Mouse (Mus musculus): Measurements from ENCODE around the gene Camk2d. TPM values are rescaled to one million over a fixed set of nuclear protein-coding genes. Genes with fewer than 3 reads are reported as not detected.

Gene Camk2d
- total and polyA plus RNA-seq, 3 experiments: 0.07 to 0.35 TPM; not detected in 1

DNA sequence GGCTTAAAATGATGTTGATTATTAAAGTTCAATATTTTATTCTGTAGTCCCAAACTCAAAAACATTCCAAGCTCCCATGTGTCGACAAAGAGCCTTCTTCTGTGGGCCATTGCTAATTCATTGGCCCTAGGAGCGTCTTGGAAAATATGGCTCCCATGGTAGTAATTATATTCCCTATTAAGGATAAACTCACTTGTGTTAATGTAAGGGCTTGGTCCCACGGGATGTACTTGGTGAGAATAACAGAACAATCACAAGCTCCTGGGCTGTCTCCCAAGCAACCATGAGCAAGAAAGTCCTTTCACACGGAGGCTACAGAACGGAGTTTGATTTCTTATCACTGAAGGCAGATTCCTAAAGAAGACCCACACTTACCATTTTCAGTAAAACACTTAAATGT, 208.9 kb downstream of the Camk2d start:
- TF ChIP-seq EP300 (IDR thresholded peaks at IDR 0.05; ENCODE audit: low read depth in 1 of 2, low read length in 2 of 2): no peak
- TF ChIP-seq CHD1 (IDR thresholded peaks at IDR 0.05; ENCODE audit: low read depth, low read length): no peak
- no peak for TF ChIP-seq GABPA (IDR thresholded peaks at IDR 0.05; ENCODE audit: low read depth, low read length)
- no peak for TF ChIP-seq RCOR1 (IDR thresholded peaks at IDR 0.05; ENCODE audit: low read depth, low read length)
- no peak for TF ChIP-seq ZMIZ1 (IDR thresholded peaks at IDR 0.05; ENCODE audit: low read depth, low read length)
- TF ChIP-seq BHLHE40 (IDR thresholded peaks at IDR 0.05; ENCODE audit: borderline replicate concordance, low read depth, low read length): no peak
- no peak for TF ChIP-seq NRF1 (IDR thresholded peaks at IDR 0.05; ENCODE audit: insufficient read depth, low read depth, low read length, poor library complexity, severe bottlenecking)
- no peak for TF ChIP-seq ELF1 (IDR thresholded peaks at IDR 0.05; ENCODE audit: low read depth, low read length)
- TF ChIP-seq MEF2A (IDR thresholded peaks at IDR 0.05; ENCODE audit: extremely low read depth, insufficient replicate concordance, low read depth, low read length, poor library complexity, severe bottlenecking): no peak
- no peak for TF ChIP-seq MXI1 (IDR thresholded peaks at IDR 0.05; ENCODE audit: low read depth, low read length)
- no peak for TF ChIP-seq ZC3H11A (IDR thresholded peaks at IDR 0.05; ENCODE audit: low read depth, low read length)
- no peak for TF ChIP-seq USF1 (IDR thresholded peaks at IDR 0.05; ENCODE audit: low read depth, low read length)
- TF ChIP-seq CTCF (IDR thresholded peaks at IDR 0.05 in 2 of 3, conservative IDR thresholded peaks at IDR 0.05 in 1 of 3; ENCODE audit: control insufficient read depth in 1 of 3, insufficient read depth in 1 of 3, low read depth in 2 of 3, low read length in 3 of 3, poor library complexity in 1 of 3, severe bottlenecking in 1 of 3): no peak
- TF ChIP-seq E2F4 (IDR thresholded peaks at IDR 0.05; ENCODE audit: borderline replicate concordance, low read depth, low read length): no peak
- TF ChIP-seq SMC3 (IDR thresholded peaks at IDR 0.05; ENCODE audit: low read depth, low read length): no peak
- no peak for TF ChIP-seq TCF12 (IDR thresholded peaks at IDR 0.05; ENCODE audit: low read depth, low read length)
- TF ChIP-seq MAFK (IDR thresholded peaks at IDR 0.05; ENCODE audit: borderline replicate concordance, low read depth, low read length): no peak
- TF ChIP-seq ZKSCAN1 (IDR thresholded peaks at IDR 0.05; ENCODE audit: low read depth, low read length): no peak
- no peak for TF ChIP-seq POLR2AphosphoS5 (IDR thresholded peaks at IDR 0.05; ENCODE audit: borderline replicate concordance, low read depth, low read length)
- Histone ChIP-seq H3K4me1 (ENCODE audit: control insufficient read depth in 1 of 2, insufficient read depth in 2 of 2, low read length in 2 of 2) (peaks cover 0 to 2% of the 10 kb centered on the region in 2 experiments; a peak in 2 of 4 replicates), H3K4me3 (ENCODE audit: control insufficient read depth in 1 of 2, insufficient read depth in 1 of 2, low read depth in 2 of 2, low read length in 2 of 2) (no peak overlapping the region)

DNA sequence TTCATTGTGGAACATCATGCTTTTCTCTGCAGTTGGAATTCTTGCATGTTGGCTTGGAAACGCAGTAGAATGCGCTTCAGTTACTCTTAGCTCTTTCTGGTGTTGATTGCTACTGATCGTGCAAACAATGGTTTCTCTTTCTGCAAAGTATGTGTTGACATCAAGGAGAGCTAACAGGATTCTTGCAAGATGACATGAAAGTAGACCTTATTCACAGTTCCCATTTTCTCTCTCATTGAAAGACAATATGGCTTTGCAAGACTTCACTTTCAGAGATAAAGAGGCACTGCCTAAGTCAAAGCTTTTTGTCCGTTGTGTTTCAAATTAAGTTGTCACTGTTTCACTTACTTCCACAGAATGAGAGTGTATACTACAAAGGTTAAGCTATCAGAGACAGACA, 210.0 kb downstream of the Camk2d start:
- Histone ChIP-seq H3K79me2 (ENCODE audit: control insufficient read depth, insufficient read depth, low read length, poor library complexity) (no peaks in the 10 kb centered on the region), H3K27ac (ENCODE audit: control insufficient read depth, low read depth, low read length) (no peak overlapping the region), H3K9ac (ENCODE audit: control insufficient read depth, low read depth, low read length, poor library complexity, severe bottlenecking) (no peak overlapping the region), H3K4me1 (ENCODE audit: control insufficient read depth in 1 of 2, insufficient read depth in 2 of 2, low read length in 2 of 2) (peaks cover 0 to 2% of the 10 kb centered on the region in 2 experiments; a peak in 2 of 4 replicates), H3K27me3 (ENCODE audit: control insufficient read depth in 1 of 2, insufficient read depth in 2 of 2, low read length in 2 of 2) (no peaks in the 10 kb centered on the region), H3K4me3 (ENCODE audit: control insufficient read depth in 1 of 2, insufficient read depth in 1 of 2, low read depth in 2 of 2, low read length in 2 of 2) (no peak overlapping the region), H3K36me3 (ENCODE audit: control insufficient read depth in 1 of 2, insufficient read depth in 2 of 2, low read length in 2 of 2) (peaks cover 0 to 11% of the 10 kb centered on the region in 2 experiments; a peak in 2 of 4 replicates), H3K9me3 (replicated peaks; ENCODE audit: insufficient read depth, low read length) (no peaks in the 10 kb centered on the region)
- TF ChIP-seq GATA1 (IDR thresholded peaks at IDR 0.05; ENCODE audit: low read depth, low read length) (no peak), POLR2AphosphoS2 (IDR thresholded peaks at IDR 0.05; ENCODE audit: low read length) (no peak), BHLHE40 (IDR thresholded peaks at IDR 0.05; ENCODE audit: borderline replicate concordance, low read depth, low read length) (no peak), TAL1 (IDR thresholded peaks at IDR 0.05; ENCODE audit: low read length) (no peak), POLR2AphosphoS5 (IDR thresholded peaks at IDR 0.05; ENCODE audit: borderline replicate concordance, low read depth, low read length) (no peak), NELFE (IDR thresholded peaks at IDR 0.05; ENCODE audit: low read depth, low read length) (no peak), ZKSCAN1 (IDR thresholded peaks at IDR 0.05; ENCODE audit: low read depth, low read length) (no peak), ELF1 (IDR thresholded peaks at IDR 0.05; ENCODE audit: low read depth, low read length) (no peak), MAFK (IDR thresholded peaks at IDR 0.05; ENCODE audit: borderline replicate concordance, low read depth, low read length) (no peak), UBTF (IDR thresholded peaks at IDR 0.05; ENCODE audit: borderline replicate concordance, insufficient read depth, low read depth, low read length) (no peak), SIN3A (IDR thresholded peaks at IDR 0.05; ENCODE audit: low read length) (no peak), MYC (IDR thresholded peaks at IDR 0.05; ENCODE audit: low read depth, low read length) (no peak), ZMIZ1 (IDR thresholded peaks at IDR 0.05; ENCODE audit: low read depth, low read length) (no peak), MEF2A (IDR thresholded peaks at IDR 0.05; ENCODE audit: extremely low read depth, insufficient replicate concordance, low read depth, low read length, poor library complexity, severe bottlenecking) (no peak), EP300 (IDR thresholded peaks at IDR 0.05; ENCODE audit: low read depth in 1 of 2, low read length in 2 of 2) (no peak), TBP (IDR thresholded peaks at IDR 0.05; ENCODE audit: low read depth, low read length) (no peak), RCOR1 (IDR thresholded peaks at IDR 0.05; ENCODE audit: low read depth, low read length) (no peak), CHD2 (IDR thresholded peaks at IDR 0.05; ENCODE audit: low read length) (no peak), E2F4 (IDR thresholded peaks at IDR 0.05; ENCODE audit: borderline replicate concordance, low read depth, low read length) (no peak)
- no peak for DNase-seq (ENCODE audit: low read depth, low spot score)

More for the DNA sequence above, 208.9 kb downstream of the Camk2d start:
- peaks cover 0 to 11% of the 10 kb centered on the region in 2 experiments; a peak in 2 of 4 replicates for H3K36me3 ChIP-seq (ENCODE audit: control insufficient read depth in 1 of 2, insufficient read depth in 2 of 2, low read length in 2 of 2)
- H3K79me2 ChIP-seq (ENCODE audit: control insufficient read depth, insufficient read depth, low read length, poor library complexity): no peaks in the 10 kb centered on the region
- no peak overlapping the region for H3K9ac ChIP-seq (ENCODE audit: control insufficient read depth, low read depth, low read length, poor library complexity, severe bottlenecking)
- no peak for DNase-seq (ENCODE audit: low read depth, low spot score)
- H3K27ac ChIP-seq (ENCODE audit: control insufficient read depth, low read depth, low read length): no peak overlapping the region
- H3K9me3 ChIP-seq (replicated peaks; ENCODE audit: insufficient read depth, low read length): no peaks in the 10 kb centered on the region
- no peaks in the 10 kb centered on the region for H3K27me3 ChIP-seq (ENCODE audit: control insufficient read depth in 1 of 2, insufficient read depth in 2 of 2, low read length in 2 of 2)

Measured in MEL (cell line).